Mouse (Mus musculus) kidney, adult 10 weeks (tissue): Measurements from ENCODE around the gene Psmc6. TPM values are rescaled to one million over a fixed set of nuclear protein-coding genes. Genes with fewer than 3 reads are reported as not detected.

Experiments
- polyA plus RNA-seq: library from polyadenylated mRNA; stranded (reverse); fragments of 350-450 nt; fragmentation: Illumina TruSeq; extraction: RNeasy Lipid Tissue Mini Kit (QIAGEN cat#74804); gene quantifications from one replicate; pipeline ENCODE4 v1.2.3, GENCODE M21; 2014; ENCODE audit warnings: low read depth, low replicate concordance

Gene Psmc6
- polyA plus RNA-seq, result 424 TPM

DNA sequence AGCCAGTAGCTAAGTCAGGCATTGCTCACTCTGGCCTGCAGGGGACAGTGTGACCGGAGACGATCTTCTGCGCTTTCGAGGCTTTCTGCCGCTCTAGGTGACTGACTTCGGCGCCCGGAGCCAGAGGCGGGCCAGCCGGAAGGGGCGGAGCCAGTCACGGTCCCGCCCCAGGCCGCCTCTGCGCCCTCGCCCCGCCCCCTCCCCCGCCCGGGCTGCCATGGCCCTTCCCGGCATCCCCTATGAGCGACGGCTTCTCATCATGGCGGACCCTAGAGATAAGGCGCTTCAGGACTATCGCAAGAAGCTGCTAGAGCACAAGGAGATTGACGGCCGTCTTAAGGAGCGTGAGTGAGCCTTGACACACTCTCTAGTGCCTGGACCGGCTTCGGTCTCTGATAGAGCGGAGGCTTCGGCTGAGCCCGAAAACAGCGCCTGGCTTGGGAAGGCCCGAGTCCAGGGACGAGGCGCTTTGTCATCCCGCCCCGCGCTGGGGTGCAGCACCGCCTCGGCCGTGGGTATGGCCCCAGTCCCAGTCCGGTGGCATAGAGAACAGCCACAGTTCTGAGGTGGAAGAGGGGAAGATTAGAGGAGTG lies at the start of gene Psmc6:
TSS of gene Psmc6 (plus strand) at position 200 of the 593 bp plus-strand sequence.

GRCm38 (mm10) chr14:45318426-45319236 lies 11.0 kb upstream of the Psmc6 start, which contains the start of gene Ero1l:
TSS of gene Ero1l (minus strand) at chr14:45318771.

DNA sequence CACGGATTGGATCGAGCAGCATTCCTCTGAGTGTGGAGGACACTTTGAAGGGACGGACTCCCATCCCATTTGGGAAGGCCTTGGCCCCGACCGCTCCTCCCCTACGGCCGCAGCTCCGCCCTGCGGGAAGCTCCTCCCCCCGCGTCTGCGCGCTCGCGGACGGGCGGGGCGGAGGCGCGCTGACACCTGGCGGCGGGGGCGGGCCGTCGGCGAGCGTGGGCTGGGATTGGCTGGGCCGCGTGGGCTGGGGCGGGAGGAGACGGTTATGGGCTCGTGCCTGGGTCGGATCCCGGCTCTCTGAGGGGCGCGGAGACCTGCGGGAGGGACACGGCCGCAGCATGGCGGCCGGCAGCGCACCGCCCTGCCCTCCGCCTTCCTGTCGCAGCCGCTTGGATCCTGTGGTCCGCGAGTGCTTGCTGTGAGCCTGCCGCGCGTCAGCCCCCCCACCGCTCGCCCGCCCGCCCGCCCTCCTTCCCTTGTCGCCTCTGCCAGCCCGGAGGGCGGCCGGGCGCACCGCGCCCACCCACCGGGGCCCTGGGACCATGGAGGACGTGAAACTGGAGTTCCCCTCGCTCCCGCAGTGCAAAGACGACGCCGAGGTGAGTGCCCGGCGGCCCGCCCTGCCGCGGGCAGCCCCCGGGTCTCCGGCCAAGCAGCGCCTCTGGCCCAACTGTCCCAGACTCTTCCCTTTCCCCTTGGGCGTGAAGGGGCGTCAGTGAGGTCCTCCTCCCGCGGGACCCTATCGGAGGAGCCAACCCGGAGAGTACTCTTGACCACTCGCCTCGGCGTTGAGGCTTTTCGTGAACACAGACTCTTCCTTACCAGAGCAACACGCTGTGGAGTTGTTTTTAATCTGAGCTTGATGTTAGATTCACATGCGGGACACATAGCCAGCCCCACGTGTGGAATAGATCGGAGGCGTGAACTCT lies 21.6 kb downstream of the Psmc6 start, which contains the start of gene Styx:
TSS of gene Styx (plus strand) at position 163 of the 929 bp plus-strand sequence.

Other genes starting within 250 kb of the Psmc6 start
- 1.7 TPM for gene Gpr137c, start 110.1 kb upstream of the Psmc6 start, polyA plus RNA-seq
- 34.4 TPM for gene Txndc16, start 109.5 kb upstream of the Psmc6 start, polyA plus RNA-seq
- gene Ero1l, start 11.0 kb upstream of the Psmc6 start, polyA plus RNA-seq, result 86.0 TPM
- gene Styx, start 21.3 kb downstream of the Psmc6 start, polyA plus RNA-seq, result 44.1 TPM
- 179 TPM for gene Gnpnat1, start 75.1 kb downstream of the Psmc6 start, polyA plus RNA-seq
- gene Fermt2, start 200.3 kb downstream of the Psmc6 start, polyA plus RNA-seq, result 146 TPM